Mouse (Mus musculus): ENCODE data around the gene Pum1. TPM values are rescaled to one million over a fixed set of nuclear protein-coding genes. Genes with fewer than 3 reads are reported as not detected.
"Not testable (repeated sequence)": the region's sequence is repeated elsewhere in the genome, so short reads cannot be mapped to it uniquely, and the experiment has no call there.

Pum1 gene
- polyA plus RNA-seq, 1 experiment from 2014 or later = 115 TPM

DNA sequence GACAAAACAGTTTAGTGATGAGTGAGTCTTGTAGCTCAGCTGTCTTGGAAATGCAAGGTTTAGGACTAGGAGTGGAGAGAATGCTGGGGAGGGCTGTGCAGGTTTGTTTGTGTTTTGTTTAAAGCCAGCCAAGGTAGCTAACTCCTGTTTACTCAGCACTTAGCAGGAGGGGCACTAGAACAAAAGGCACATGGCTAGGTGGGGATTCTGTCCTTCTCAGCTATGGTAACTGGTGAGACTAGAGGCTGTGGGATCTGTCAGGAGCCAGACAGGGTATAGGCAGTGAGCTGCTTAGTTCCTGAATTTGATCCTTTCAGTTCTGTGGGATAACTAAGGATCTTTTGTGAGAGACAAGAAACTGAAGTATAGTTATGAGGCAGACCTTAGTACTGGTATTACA lies 9.0 kb downstream of the Pum1 start:
- Histone ChIP-seq H3K36me3 (ENCODE audit: control insufficient read depth, insufficient read depth, low read length) (peaks cover 25% of the 10 kb centered on the region; the same call in 1 of the 2 replicates), H3K4me3 (ENCODE audit: low read depth, low read length) (no peak overlapping the region), H3K9ac (ENCODE audit: low read length) (no peak overlapping the region), H3K27me3 (ENCODE audit: control insufficient read depth, insufficient read depth, low read length) (no peaks in the 10 kb centered on the region), H3K9me3 (ENCODE audit: control insufficient read depth, low read length) (no peaks in the 10 kb centered on the region), H3K4me1 (ENCODE audit: control insufficient read depth, insufficient read depth, low read length) (peaks cover 11% of the 10 kb centered on the region; the same call in 1 of the 2 replicates), H3K4me2 (ENCODE audit: low read depth, severe bottlenecking) (no peak overlapping the region), H3K27ac (replicated peaks; ENCODE audit: low read depth, low read length) (no peak overlapping the region)
- DNase-seq (ENCODE audit: low spot score) = no peak
- no peak for ATAC-seq (ENCODE audit: insufficient number of reproducible peaks, low FRiP score, low TSS enrichment, low read depth)

DNA sequence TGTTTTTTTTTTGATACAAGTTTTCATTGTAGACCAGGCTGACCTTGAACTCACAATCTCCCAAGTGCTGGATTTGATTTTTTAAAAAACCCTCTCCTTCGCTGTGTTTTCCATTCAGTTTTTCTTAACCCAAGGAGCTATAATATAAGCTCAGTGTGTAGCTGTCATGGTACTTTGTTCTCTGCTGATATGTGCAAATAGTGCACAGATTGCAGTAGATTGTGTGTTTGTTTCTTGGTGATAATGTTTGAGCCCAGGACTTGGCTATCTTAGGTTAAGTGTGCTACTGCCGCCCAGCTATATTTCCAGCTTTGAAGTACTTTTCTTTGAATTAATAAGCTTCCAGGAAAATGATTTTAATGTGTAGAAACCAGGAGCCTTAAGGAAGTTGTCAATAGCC lies 13.6 kb downstream of the Pum1 start:
- H3K36me3 ChIP-seq (ENCODE audit: control insufficient read depth, insufficient read depth, low read length) = peaks cover 25% of the 10 kb centered on the region
- 95% methylated on average over 2 of the region's 2 CpGs for WGBS

DNA sequence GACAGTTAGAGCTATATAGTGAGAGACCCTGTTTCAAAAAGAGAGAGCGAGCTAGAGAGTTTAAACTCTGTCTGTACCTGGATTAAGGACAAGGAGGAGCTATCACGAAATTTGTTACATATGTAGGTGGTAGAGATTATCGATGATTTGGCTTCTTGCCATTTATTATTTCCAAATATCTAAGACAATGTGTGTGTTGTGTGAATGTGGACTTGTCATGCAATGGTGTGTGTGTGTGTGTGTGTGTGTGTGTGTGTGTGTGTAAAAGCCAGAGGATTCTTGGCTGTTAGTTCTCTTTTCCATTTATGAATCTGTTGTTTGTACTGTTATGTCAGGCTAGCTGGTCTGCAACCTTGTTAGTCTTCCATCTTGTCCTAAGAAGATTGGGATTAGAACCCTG lies 15.0 kb downstream of the Pum1 start:
- DNase-seq (ENCODE audit: low spot score) = no peak
- no peak overlapping the region for H3K27ac ChIP-seq (replicated peaks; ENCODE audit: low read depth, low read length)
- H3K9me3 ChIP-seq (ENCODE audit: control insufficient read depth, low read length) = no peaks in the 10 kb centered on the region
- H3K4me2 ChIP-seq (ENCODE audit: low read depth, severe bottlenecking) = no peak overlapping the region
- ATAC-seq (ENCODE audit: insufficient number of reproducible peaks, low FRiP score, low TSS enrichment, low read depth) = no peak
- H3K27me3 ChIP-seq (ENCODE audit: control insufficient read depth, insufficient read depth, low read length) = no peaks in the 10 kb centered on the region
- no peaks in the 10 kb centered on the region for H3K4me1 ChIP-seq (ENCODE audit: control insufficient read depth, insufficient read depth, low read length)
- H3K4me3 ChIP-seq (ENCODE audit: low read depth, low read length) = no peak overlapping the region
- no peak overlapping the region for H3K9ac ChIP-seq (ENCODE audit: low read length)
- H3K36me3 ChIP-seq (ENCODE audit: control insufficient read depth, insufficient read depth, low read length) = peaks cover 17% of the 10 kb centered on the region
- WGBS = 96% methylated on average over 3 of the region's 3 CpGs

More for the DNA sequence above, 13.6 kb downstream of the Pum1 start:
- Histone ChIP-seq H3K4me1 (ENCODE audit: control insufficient read depth, insufficient read depth, low read length) (no peaks in the 10 kb centered on the region), H3K4me3 (ENCODE audit: low read depth, low read length) (no peak overlapping the region), H3K9me3 (ENCODE audit: control insufficient read depth, low read length) (no peaks in the 10 kb centered on the region), H3K9ac (ENCODE audit: low read length) (no peak overlapping the region), H3K4me2 (ENCODE audit: low read depth, severe bottlenecking) (no peak overlapping the region), H3K27ac (replicated peaks; ENCODE audit: low read depth, low read length) (no peak overlapping the region), H3K27me3 (ENCODE audit: control insufficient read depth, insufficient read depth, low read length) (no peaks in the 10 kb centered on the region)
- DNase-seq (ENCODE audit: low spot score) = no peak
- no peak for ATAC-seq (ENCODE audit: insufficient number of reproducible peaks, low FRiP score, low TSS enrichment, low read depth)

DNA sequence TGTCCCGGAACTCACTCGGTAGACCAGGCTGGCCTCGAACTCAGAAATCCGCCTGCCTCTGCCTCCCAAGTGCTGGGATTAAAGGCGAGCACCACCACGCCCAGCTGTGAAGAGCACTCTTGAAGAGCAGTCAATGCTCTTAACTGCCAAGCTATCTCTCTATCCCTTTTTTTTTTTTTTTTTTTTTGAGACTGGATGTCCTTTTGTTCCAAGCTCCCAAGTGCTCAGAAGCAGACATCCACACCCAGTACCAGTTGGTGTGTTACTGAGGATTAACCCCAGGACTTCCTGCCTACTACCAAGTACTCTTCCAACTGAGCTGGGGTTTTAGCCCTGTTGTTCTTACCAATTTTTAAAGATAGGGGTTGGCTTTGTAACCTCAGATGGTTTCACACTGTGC lies 17.6 kb downstream of the Pum1 start:
- 95% methylated on average over 6 of the region's 6 CpGs for WGBS
- ATAC-seq (ENCODE audit: insufficient number of reproducible peaks, low FRiP score, low TSS enrichment, low read depth) (no peak), DNase-seq (ENCODE audit: low spot score) (no peak)
- Histone ChIP-seq H3K4me3 (ENCODE audit: low read depth, low read length) (no peak overlapping the region), H3K27me3 (ENCODE audit: control insufficient read depth, insufficient read depth, low read length) (no peaks in the 10 kb centered on the region), H3K4me1 (ENCODE audit: control insufficient read depth, insufficient read depth, low read length) (no peaks in the 10 kb centered on the region), H3K9me3 (ENCODE audit: control insufficient read depth, low read length) (no peaks in the 10 kb centered on the region), H3K27ac (replicated peaks; ENCODE audit: low read depth, low read length) (no peak overlapping the region), H3K9ac (ENCODE audit: low read length) (no peak overlapping the region), H3K36me3 (ENCODE audit: control insufficient read depth, insufficient read depth, low read length) (peaks cover 12% of the 10 kb centered on the region), H3K4me2 (ENCODE audit: low read depth, severe bottlenecking) (no peak overlapping the region)

DNA sequence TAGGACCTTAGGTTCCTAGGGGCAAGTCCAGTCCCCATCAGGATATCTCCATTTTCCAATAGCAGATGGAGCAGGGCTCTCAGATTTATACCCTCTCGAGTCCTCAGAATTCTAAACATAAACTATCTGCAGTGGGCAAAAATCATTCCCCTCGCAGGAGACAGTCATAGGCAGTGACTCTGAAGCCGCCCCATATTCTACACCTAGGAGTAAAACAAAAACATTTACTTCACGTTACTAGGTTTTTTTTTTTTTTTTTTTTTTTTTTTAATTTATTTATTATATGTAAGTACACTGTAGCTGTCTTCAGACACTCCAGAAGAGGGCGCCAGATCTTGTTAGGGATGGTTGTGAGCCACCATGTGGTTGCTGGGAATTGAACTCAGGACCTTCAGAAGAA lies 19.9 kb downstream of the Pum1 start:
- H3K36me3 ChIP-seq (ENCODE audit: control insufficient read depth, insufficient read depth, low read length); ATAC-seq (ENCODE audit: insufficient number of reproducible peaks, low FRiP score, low TSS enrichment, low read depth): not testable (repeated sequence)
- WGBS = 93% methylated on average over 4 of the region's 5 CpGs

DNA sequence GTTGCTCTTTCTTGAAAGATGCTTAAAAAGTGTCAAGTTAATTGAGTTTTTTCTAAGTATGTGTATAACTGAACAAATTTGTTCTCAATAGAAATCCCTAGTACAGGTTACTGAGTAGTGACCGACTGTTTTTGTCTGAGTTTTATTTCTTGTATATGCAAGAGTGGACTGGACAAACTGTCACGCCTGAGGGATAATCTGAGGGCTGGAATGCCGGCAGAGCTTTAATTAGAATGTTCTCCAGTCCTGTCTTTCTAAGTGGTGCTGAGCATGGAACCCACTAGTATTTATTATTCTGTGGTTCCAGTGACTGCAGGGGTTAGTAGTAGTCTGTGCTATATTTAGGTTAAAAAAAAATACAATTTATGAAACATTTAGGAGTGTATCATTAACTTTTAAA lies 30.8 kb downstream of the Pum1 start:
- Histone ChIP-seq H3K27ac (replicated peaks; ENCODE audit: low read depth, low read length) (no peak overlapping the region), H3K9me3 (ENCODE audit: control insufficient read depth, low read length) (no peaks in the 10 kb centered on the region), H3K27me3 (ENCODE audit: control insufficient read depth, insufficient read depth, low read length) (no peaks in the 10 kb centered on the region), H3K4me1 (ENCODE audit: control insufficient read depth, insufficient read depth, low read length) (no peaks in the 10 kb centered on the region), H3K4me2 (ENCODE audit: low read depth, severe bottlenecking) (no peak overlapping the region), H3K36me3 (ENCODE audit: control insufficient read depth, insufficient read depth, low read length) (peaks cover 5% of the 10 kb centered on the region; the same call in 1 of the 2 replicates), H3K9ac (ENCODE audit: low read length) (no peak overlapping the region), H3K4me3 (ENCODE audit: low read depth, low read length) (no peak overlapping the region)
- WGBS = 91% methylated on average over 3 of the region's 3 CpGs
- DNase-seq (ENCODE audit: low spot score) (no peak), ATAC-seq (ENCODE audit: insufficient number of reproducible peaks, low FRiP score, low TSS enrichment, low read depth) (no peak)

More for the DNA sequence above, 19.9 kb downstream of the Pum1 start:
- H3K4me2 ChIP-seq (ENCODE audit: low read depth, severe bottlenecking); H3K4me3 ChIP-seq (ENCODE audit: low read depth, low read length); H3K27ac ChIP-seq (replicated peaks; ENCODE audit: low read depth, low read length); H3K9ac ChIP-seq (ENCODE audit: low read length); DNase-seq (ENCODE audit: low spot score); H3K27me3 ChIP-seq (ENCODE audit: control insufficient read depth, insufficient read depth, low read length); H3K4me1 ChIP-seq (ENCODE audit: control insufficient read depth, insufficient read depth, low read length); H3K9me3 ChIP-seq (ENCODE audit: control insufficient read depth, low read length): not testable (repeated sequence)

DNA sequence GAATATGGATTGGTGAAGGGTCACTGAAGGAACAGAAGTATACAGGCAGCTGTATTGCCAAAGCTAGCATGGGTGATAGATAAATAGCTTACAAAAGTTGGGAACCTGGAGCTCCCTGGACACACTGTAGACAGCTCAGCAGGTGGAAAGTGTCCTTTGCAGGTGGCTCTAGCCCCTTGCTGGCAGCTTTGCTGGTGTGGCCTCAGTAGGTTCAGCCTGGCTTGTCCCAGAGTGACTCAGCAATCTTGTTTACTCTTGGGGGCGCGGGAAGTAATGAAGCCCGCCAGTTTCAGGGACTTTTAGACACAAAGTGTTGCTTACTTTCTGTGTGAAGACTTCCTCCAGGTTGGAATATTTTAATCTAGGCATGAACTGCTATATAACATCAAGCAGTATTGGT lies 31.9 kb downstream of the Pum1 start:
- Histone ChIP-seq H3K9me3 (ENCODE audit: control insufficient read depth, low read length) (no peaks in the 10 kb centered on the region), H3K4me2 (ENCODE audit: low read depth, severe bottlenecking) (no peak overlapping the region), H3K9ac (ENCODE audit: low read length) (no peak overlapping the region), H3K27me3 (ENCODE audit: control insufficient read depth, insufficient read depth, low read length) (no peaks in the 10 kb centered on the region), H3K4me3 (ENCODE audit: low read depth, low read length) (no peak overlapping the region), H3K27ac (replicated peaks; ENCODE audit: low read depth, low read length) (no peak overlapping the region), H3K36me3 (ENCODE audit: control insufficient read depth, insufficient read depth, low read length) (peaks cover 5% of the 10 kb centered on the region; the same call in 1 of the 2 replicates), H3K4me1 (ENCODE audit: control insufficient read depth, insufficient read depth, low read length) (no peaks in the 10 kb centered on the region)
- 93% methylated on average over 3 of the region's 3 CpGs for WGBS
- DNase-seq (ENCODE audit: low spot score) = no peak
- ATAC-seq (ENCODE audit: insufficient number of reproducible peaks, low FRiP score, low TSS enrichment, low read depth) = no peak

DNA sequence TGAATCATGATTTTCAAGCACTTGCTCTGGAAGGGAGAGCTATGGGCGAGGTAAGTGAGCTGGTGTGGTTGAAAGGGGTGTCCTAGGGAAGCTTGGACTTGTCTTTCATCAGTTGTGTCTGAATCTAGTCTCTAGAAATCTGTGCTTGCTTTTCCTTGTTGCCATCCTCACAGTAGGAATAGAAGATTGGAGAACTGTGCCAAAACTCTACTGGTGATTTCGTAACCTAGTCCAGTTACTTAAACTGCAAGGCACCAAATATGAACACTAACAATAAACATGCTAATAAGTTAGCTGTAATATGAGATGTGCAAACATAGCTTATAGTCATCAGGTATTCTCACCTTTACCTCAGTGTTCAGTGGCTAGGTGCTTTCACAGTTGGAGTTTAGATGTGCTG lies 37.9 kb downstream of the Pum1 start:
- Histone ChIP-seq H3K9ac (ENCODE audit: low read length) (no peak overlapping the region), H3K27me3 (ENCODE audit: control insufficient read depth, insufficient read depth, low read length) (no peaks in the 10 kb centered on the region), H3K4me2 (ENCODE audit: low read depth, severe bottlenecking) (no peak overlapping the region), H3K36me3 (ENCODE audit: control insufficient read depth, insufficient read depth, low read length) (peaks cover 2% of the 10 kb centered on the region; the same call in 1 of the 2 replicates), H3K27ac (replicated peaks; ENCODE audit: low read depth, low read length) (no peak overlapping the region), H3K9me3 (ENCODE audit: control insufficient read depth, low read length) (no peaks in the 10 kb centered on the region), H3K4me1 (ENCODE audit: control insufficient read depth, insufficient read depth, low read length) (no peaks in the 10 kb centered on the region), H3K4me3 (ENCODE audit: low read depth, low read length) (no peak overlapping the region)
- no peak for DNase-seq (ENCODE audit: low spot score)
- no peak for ATAC-seq (ENCODE audit: insufficient number of reproducible peaks, low FRiP score, low TSS enrichment, low read depth)
- 95% methylated on average over 2 of the region's 2 CpGs for WGBS

DNA sequence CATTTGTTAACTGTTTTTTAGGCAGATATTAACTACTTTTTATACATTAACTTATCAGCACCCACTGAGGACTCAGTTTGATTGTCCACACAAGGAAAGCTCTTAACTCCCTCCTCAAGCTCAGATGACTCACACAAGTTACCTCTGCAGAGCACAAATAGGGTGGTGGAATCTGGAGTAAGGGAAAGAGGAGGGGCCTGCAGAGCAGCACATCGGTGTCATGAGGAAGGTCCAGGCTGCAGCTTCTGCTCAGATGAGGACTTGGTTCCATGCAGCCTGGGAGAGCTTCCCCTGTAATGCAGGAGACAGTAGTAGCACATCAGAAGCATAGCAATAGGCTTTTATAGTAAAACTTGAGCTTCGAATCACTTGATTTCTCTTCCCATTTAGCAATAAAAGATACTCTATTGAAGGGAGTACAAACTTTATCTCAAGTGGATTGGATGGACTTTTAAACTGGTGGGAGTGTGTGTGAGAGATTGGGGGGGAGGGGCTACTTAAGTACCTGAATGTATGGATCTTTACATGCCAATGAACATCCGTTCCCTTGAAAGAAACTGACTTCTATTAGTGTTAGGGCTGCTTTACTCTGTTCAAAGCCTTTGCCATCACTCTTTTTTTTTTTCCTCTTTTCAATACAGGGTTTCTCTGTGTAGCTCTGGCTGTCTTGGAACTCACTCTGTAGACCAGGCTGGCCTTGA lies 39.9 kb downstream of the Pum1 start:
- ATAC-seq (ENCODE audit: insufficient number of reproducible peaks, low FRiP score, low TSS enrichment, low read depth) = no peak
- Histone ChIP-seq H3K9me3 (ENCODE audit: control insufficient read depth, low read length) (no peaks in the 10 kb centered on the region), H3K27me3 (ENCODE audit: control insufficient read depth, insufficient read depth, low read length) (no peaks in the 10 kb centered on the region), H3K4me3 (ENCODE audit: low read depth, low read length) (no peak overlapping the region), H3K4me2 (ENCODE audit: low read depth, severe bottlenecking) (no peak overlapping the region), H3K4me1 (ENCODE audit: control insufficient read depth, insufficient read depth, low read length) (no peaks in the 10 kb centered on the region), H3K36me3 (ENCODE audit: control insufficient read depth, insufficient read depth, low read length) (peaks cover 2% of the 10 kb centered on the region; the same call in 1 of the 2 replicates), H3K9ac (ENCODE audit: low read length) (no peak overlapping the region), H3K27ac (replicated peaks; ENCODE audit: low read depth, low read length) (no peak overlapping the region)
- no peak for DNase-seq (ENCODE audit: low spot score)
- WGBS = 93% methylated on average over 3 of the region's 3 CpGs

Data from limb, embryonic 11.5 days (tissue).